Mouse (Mus musculus): ENCODE measurements around the gene H2-Eb2.

H2-Eb2 gene

DNA sequence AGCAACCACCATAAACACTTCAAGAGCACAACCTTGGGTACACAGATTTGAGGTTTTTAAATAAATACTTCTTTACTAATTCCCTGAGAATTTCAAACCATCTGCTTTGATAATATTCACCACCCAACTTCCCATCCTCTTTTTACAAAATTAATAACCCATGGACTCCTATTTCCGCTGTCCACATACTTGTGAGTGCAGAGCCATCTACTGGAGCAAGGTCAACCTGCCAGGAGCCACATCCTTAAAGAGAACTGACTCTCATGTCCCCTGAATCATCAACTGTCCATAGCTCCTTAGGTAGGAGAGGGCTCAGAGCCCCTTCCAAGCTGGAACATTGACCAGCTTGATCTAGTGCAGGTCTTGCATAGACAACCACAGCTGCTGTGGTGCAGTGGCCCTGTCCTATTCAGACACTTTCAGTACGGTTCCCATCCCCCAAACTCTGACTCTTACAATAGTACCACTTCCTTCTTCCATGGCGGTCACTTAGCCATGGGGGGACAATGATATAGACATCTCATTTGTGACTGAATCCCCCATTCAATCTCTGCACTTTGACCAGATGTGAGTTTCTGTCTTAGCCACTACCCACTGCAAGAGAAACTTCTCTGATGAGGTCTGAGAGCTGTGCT lies 38.3 kb downstream of the H2-Eb2 start:
- no peak for DNase-seq

- no peak for DNase-seq
These were observed 39.6 kb downstream of the H2-Eb2 start for GRCm38 (mm10) chr17:34365031-34365430.

DNA sequence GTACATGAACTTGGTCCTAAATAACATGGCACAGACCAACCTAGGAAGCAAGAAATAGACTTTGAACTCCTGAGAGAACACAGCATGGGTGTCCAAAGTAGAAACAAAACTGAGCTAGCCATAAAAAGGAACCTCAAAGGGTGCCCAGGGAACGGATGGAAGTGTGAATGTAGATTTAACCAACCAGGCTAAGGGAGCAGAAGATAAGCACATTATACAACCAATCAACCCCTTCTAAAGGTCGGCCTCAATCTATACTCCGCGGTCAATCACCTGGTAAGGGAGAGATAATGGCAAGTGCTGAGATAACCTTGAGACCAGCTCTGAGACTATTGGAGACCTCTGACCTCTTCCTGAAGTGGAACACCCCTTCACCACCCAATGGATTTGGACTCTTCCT lies 45.1 kb downstream of the H2-Eb2 start:
- DNase-seq: no peak

DNA sequence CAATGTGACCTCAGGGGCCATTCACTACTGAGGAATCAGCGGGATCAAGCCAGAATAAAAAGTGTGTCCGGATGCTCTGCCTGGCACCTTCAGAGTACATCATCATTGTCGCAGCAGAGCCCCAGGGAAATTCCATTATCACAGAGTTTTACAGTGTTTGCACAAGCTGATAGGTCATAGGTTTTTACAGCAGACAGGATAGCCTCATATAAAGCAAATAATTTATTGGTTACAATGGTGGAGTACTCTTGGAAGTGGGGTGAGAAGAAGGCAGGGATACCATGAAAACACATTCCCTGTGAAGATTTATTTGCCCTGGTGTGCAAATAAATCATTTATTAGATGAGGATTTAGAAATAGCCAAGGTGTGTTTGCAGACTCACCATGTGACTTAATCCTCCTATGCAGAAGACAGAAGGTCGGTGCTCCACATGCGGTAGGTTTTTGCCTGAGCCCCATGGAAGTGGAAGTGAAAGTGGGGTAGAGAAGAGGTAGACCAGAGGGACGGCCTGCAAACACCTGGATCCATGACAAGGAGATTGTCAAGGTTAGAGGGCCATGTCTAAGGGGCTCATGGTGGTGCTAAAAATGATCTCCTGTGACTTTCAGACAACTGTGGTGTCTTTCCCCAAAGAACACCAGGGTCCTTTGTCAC lies 47.7 kb downstream of the H2-Eb2 start:
- DNase-seq: no peak

DNA sequence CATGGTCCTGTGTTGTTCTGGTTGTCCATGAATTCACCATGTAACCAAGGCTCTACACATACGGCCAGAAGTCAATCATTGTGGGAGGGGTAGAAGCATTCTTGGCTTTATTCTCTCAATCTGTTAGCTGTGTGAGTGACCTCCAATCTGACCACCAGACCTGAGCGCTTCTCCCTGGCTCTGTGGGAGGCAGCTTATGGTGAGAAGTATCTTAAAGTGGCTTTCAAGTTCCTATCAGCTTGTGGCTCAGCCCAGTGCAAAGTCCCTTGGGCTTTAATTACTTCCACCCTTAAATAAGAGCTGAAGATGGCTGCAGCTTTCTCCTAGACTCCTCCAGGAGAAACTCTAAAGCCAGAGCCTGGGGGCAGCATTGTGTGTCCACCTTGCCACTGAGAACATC lies 51.4 kb downstream of the H2-Eb2 start, which contains the start of gene Btnl1:
Gene Btnl1, plus strand, starts transcription at position 286 of the 400 bp plus-strand sequence.
- DNase-seq: no peak

- no peak for DNase-seq
These were observed 52.2 kb downstream of the H2-Eb2 start for GRCm38 (mm10) chr17:34377450-34378209.

GRCm38 (mm10) chr17:34378716-34379115 lies 53.3 kb downstream of the H2-Eb2 start:
- no peak for DNase-seq

GRCm38 (mm10) chr17:34379451-34379850 lies 54.0 kb downstream of the H2-Eb2 start:
- no peak for DNase-seq

DNA sequence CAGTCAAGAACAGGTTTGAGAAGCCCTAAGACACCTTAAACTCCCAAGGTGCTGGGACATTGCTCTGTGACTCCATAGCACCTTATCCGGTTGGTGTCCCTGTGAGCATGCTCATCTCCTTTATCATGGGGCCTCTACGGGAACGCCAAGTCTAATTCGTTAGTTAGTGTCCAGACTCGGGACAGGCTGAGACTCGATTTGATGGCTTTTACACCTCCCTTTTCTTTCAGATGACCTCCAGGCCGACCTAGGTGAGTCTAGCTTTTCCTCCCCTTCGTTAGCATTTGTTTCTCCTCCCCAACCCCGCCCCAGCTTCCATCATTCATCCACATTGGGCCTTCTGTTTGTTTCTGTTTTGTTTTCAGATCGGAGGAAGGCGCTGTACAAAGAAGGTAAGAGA lies 56.4 kb downstream of the H2-Eb2 start:
- no peak for DNase-seq

DNA sequence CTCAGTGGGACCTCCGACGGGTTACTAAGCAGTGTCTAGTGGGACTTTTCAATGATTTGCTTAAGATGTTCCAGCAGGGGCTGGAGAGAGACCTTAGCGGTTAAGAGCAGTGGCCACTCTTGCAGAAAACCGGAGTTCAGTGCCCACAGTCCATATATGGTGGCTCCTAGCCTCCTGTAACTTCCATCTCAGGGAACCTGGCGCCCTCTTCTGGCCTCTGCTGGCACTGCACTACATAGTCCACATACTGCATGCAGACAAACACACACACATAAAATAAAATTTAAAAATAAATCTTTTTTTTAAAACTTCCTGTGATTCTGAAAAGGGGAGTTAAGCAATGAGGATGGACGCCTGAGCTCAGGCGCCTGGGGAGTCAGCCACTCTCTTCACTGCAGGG lies 57.7 kb downstream of the H2-Eb2 start:
- DNase-seq: no peak

DNA sequence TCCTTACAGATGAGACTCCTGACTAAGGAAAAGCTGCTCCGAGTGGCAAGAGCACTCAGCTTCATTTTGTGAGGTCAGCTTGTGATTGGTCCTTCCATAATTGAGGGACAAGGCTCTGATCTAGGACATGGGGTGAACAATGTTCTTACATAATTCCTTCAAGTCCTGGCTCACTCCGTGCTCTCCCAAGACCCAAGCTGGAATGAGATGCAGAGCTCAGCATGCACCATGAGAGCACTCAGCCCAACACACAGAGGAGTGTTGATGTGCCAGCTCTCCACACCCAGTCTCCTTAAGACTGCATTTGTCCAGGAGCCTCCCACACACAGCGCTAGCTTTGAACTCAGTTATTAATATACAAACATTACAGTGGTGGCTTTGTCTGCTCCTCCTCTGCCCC lies 59.2 kb downstream of the H2-Eb2 start:
- DNase-seq: no peak

DNA sequence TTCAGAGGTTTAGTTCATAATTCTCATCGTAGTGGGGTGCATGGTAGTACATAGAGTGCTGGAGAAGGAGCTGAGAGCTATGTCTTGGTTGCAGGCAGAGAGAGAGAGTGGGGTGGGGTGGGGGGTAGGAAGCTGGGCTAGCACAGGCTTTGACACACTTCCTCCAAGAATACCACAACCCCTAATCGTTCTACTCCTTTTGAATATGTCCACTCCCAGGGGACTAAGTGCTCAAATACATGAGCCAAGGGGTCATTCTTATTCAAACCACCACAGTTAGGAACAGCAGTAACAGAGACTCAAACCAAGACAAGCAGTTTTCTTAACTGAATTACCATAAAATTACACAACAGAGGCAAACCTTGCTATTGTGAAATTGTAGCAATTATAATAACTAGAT lies 61.2 kb downstream of the H2-Eb2 start:
- no peak for DNase-seq

DNA sequence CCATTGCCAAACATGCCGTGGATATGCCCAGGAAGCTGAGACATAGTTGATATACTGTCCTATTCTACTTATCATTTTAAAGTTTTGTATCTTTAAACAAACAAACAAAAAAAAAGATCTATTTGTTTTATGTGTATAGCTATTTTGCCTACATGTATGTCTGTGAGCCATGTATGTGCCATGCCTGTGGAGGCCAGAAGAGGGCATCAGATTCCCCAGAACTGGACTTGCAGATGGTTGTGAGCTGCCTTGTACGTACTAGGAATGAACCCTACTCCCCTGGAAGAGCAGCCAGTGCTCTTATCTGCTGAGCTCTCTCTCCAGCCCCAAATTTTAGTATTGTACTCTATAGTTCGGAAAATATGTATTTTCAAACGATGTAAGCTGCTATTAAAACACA lies 63.0 kb downstream of the H2-Eb2 start:
- peak; percentile 44 for DNase-seq

All from lung, postnatal 14 days (tissue).